Mouse (Mus musculus) adrenal gland, adult 8-10 months (tissue): ENCODE data around the gene Rtl10. TPM values are rescaled to one million over a fixed set of nuclear protein-coding genes. Genes with fewer than 3 reads are reported as not detected.

Source experiments
- DNase-seq: peaks from one replicate; pipeline ENCODE4 v3.0.0; 2022
- total RNA-seq, 4 experiments: library from RNA; stranded (reverse); gene quantifications; 2 replicates each; pipeline ENCODE4 v1.2.4; 2022

The Rtl10 gene
- 1 to 10 TPM; 4.9 to 8.2 (median 5.1) TPM for total RNA-seq

DNA sequence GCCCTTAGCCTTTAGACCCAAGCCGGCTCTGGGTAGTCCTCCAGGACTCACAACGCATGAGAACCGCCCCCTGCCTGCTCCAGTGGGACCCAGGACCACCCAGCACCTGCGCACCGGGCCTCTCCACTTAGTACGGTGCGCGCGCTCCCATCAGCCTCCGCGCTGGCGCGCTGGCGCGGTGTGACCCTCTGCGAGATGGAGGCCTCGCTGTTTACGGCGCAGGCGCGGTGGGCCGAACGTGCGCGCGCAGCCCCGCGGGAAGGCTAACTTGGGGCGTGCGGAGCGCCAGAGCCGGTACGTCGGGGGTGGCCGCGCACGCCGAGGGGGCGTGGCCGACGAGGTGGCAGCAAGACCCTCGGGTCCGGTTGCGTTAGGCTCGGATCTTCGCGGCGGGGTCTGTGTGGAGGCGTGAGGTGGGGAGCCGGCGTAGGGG, at the start of gene Rtl10, which contains the start of gene Gnb1l:
Gene Rtl10 (plus strand): TSS at position 344 of the 433 bp plus-strand sequence.
Gene Gnb1l (plus strand): TSS at position 156 of the 433 bp plus-strand sequence.
- peak; percentile 91 for DNase-seq

DNA sequence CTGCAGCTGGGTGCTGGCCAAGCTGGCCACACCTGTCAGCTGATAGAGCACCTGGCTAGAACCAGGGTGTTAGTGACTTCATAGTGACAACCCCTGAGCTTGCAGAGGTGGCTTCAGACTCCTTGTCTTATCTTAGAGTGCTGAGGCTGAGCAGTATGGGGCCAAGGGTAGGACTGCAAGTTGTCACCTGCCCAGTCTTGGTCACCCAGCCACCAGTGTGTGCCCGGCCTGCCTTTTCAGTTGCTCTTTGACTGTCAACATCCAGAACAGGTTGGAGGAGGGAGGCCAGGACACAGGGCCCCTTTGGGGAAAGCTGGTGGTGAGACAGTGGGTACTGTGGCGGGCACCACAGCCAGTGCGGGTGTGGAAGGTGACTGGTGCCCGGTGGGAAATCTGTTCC, 49.7 kb upstream of the Rtl10 start:
- DNase-seq = no peak

DNA sequence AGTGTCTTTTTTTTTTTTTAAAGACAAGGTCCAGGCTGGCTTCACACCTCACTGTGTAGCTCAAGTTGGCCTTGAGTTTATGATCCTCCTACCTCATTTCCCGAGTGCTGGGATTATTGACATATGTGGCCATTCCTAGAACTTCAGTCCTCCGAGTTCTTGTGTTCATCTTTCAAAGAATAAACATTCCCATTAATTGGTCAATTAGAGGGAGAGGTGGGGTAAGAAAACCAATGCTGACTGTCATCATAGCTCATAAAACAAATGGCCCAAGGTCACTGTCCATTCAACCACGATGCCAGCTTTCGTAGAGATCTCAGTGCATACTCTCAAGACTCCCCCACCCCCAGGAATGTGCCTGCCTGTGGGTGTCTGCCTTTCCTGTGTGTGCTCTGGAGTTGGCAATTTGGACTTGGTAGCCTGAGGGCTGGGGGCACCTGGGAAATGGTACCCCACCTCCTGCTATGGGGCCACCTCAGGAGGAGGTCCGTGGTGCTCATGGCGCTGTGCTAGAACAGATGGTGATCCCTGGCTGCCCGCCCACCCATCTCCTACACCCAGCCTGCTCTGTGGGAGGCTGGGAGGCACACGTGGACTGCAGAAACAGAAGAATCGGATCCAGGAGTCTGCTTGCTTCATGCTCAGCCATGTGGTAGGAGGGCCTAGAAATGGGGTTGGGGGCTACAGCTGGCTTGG, 47.1 kb upstream of the Rtl10 start:
- DNase-seq = no peak

DNA sequence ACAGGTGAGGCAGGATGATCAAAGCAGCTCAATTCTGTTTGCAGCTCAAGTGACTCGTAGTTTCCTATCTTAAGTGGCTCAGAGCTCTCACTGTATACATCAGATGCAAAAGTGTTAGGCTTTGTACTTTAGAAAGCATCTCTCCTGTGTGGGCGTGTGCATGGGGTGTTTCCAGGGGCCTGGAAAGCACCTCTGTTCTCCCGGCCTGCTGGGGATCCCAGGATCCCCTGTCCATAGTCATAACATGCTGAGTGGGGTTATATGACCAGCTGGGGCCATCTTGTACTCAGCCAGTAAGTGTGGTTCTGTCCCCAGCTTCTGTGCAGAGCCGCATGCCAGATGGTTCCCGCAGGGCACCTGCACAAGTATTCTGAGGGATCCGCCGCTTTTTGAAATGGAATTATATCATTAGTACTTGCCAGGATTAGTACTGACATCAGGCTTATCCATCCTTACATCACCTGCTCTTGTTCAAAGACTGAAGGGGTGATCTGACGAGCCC, 46.3 kb upstream of the Rtl10 start:
- no peak for DNase-seq

DNA sequence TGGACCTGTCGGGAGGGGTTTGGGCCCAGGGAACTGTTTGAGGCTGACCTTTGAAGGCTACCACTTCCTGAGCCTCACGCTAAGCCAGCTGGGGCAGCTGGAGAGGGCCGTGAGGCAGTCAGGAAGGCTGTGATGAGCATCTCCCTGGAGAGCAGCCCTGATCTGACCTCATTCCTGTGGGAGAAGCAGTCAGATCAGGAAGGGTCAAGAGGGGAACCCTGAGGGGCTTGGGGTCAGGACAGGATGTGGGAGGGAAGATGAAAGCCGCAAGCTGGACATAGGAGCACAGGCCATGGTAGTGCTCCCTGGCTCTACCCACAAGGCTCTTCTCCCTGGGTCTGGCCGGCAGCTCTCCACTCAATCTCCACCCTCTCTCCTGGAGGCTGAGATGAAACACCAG, 44.9 kb upstream of the Rtl10 start:
- no peak for DNase-seq

DNA sequence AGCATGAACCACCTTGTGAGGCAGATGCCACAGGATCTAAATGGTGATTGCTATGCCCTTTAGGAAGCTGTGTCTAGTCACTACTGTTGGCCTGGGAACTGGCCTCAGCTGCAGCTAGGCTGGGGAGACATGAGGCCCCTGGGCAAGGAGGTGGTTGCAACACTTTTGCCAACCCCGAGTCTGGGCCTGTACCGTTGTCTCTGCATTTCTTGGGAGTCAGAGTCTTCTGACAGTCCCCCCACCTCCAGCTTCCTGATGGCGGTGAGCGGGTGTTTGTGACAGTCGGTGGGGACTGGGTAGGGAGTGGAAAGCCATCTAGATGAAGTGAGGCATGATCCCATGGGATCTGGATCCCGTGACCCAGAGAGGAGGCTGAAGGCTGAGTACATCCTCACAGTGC, 43.3 kb upstream of the Rtl10 start:
- DNase-seq = no peak

DNA sequence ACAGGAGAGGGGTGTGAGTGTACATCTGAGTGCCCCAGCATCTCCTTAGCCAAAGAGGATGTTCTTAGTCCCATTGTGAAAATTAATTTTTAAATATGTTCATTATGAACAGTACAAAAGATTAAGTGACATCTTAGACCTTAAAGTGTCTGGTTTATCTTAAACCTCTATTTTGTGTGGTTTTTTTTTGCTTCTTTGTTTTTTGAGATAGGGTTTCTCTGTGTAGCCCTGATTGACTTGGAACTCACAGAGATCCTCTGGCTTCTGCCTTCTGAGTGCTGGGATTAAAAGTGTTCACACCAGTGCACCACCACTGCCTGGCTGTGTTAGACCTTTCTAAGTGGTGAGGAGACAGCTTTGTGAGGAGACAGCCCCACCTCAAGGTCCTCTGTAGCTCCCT, 40.0 kb upstream of the Rtl10 start:
- no peak for DNase-seq

DNA sequence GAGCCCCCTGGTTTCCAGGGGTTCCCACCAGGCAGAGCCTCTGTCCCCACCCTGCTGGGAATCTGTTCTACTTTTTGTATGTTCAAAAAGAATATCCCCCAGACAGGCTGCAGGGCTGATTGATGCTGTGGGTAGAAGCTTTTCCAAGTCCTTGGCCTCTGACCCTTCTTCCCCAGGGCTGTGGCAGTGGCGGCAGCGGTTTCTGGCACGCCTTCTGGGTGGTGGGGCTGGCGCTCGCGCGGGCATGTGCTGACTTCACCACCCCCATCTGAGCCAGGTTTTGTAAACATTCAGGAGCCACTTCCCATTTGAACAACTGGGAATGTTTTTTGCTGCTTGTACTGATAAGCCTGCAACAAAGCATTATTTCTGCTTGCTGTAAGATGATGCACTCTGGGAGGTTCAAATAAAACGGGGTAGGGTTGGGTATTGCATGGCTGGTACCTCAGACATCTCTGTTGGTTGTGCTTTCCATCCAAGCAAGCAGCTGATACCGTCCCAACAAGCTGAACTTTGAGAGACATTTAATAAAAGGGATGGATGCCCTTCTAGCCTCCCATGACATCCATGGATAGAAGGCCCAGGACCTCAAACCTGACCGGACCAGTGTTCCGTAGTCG, 39.3 kb upstream of the Rtl10 start:
- no peak for DNase-seq

DNA sequence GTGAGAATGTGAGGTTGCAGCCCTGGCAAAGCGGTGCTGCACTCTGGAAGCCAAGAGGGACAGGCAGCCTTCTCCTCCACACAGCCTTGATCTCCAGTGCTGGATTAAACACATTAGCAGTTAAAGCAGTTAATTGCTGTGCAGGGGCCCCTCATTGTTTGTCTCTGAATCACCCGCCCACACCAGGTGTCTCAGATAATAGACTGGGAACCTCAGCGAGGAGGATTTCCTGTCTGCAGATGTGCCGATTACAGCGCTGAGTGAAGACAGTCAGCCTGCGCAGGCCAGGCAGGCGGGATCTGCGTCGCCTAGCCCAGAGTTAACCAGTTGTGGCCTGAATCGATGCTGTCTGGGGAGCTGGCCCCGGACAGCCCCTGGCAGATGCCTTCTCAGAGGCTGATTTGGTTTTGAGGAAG, 38.7 kb upstream of the Rtl10 start:
- DNase-seq = no peak

DNA sequence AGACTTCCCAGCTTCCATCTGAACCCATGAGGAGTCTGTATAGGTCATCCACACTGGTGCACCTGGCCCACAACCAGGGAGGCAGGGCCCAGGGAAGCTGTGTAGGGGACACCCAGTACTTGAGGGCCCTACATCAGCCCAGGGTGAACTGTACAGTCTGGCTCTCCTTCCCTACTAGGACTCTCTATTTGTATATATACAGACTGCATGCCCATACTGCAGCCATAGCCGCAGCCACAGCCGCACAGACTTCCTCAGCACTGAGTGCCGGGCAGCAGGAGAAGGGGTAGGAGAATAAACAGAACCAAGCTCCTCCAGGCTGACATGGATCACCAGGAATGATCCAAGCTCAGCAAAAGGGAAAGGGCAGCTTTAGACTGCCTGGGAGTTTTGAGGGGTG, 37.9 kb upstream of the Rtl10 start:
- DNase-seq = no peak

DNA sequence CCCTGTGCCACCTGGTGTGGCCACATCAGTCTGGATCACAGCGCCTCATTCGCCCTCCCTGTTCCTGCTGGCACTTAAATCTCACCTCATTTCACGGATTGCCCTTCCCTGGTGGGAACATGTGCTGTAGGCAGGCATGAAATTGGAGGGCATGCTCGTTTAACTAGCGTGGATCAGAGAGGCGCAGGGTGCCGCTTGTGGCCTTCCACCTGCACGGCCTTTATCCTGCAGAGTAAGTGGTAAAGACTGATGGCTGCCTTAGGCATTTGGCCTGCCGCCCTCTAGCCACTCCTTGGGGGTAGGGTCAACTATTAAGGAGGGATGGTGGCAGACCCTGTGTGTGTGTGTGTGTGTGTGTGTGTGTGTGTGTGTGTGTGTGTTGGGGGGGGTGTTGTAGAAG, 36.7 kb upstream of the Rtl10 start:
- no peak for DNase-seq

DNA sequence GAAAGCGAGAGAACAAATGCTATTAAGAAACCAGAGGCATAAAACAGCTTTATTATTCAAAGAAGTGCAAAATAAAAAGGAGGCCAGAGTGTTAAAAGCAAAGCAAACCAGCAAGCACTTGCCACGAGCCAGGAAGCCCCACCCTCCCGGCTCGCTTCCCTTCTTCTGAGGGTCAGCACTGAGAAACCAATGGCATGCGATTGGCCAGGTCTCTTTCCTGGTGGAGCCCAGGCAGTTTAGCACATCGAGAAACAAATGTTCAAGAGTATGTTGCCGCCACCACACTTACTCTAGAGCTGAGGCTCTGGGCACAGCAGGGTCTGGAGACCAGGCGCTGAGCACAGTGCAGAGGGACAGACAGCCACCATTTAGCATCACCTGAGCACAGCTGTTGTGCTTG, 36.1 kb upstream of the Rtl10 start:
- no peak for DNase-seq

DNA sequence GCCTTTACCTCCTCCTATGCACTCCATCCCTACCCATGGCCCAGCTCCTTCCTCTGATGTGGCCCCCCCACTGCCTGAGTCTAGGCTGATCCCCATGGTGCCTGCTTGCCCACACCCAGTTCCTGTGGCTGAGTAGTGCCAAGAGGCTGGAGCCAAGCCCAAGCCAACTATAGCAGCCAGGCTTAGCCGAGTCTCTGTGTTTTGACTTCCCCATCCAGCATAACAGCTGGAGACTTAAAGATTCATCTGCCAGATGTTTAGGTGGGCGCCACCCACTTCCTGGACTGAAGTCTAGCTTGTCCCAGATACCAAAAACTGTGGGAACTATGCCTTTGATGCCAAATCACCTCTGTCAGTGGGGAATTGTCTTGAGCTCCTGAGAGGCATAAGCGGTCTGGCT, 34.4 kb upstream of the Rtl10 start:
- DNase-seq = no peak

DNA sequence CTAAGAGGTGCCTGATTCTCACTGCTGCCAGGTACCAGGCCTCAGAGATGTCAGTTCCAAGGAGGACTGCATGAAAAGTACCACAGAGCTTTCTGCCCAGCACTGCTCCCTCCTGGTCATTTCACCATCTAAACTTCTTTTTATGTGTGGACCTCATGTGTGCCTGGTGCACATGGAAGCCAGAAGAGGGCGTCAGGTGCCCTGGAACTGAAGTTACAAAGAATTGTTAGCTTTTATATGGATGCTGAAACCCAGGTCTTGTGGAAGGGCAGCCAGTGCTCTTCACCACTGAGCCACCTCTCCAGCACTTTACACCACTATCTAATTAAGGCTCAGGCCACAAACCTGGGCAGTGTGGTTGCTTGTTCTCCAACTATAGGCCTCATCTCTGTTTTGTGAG, 27.9 kb upstream of the Rtl10 start:
- DNase-seq = no peak

DNA sequence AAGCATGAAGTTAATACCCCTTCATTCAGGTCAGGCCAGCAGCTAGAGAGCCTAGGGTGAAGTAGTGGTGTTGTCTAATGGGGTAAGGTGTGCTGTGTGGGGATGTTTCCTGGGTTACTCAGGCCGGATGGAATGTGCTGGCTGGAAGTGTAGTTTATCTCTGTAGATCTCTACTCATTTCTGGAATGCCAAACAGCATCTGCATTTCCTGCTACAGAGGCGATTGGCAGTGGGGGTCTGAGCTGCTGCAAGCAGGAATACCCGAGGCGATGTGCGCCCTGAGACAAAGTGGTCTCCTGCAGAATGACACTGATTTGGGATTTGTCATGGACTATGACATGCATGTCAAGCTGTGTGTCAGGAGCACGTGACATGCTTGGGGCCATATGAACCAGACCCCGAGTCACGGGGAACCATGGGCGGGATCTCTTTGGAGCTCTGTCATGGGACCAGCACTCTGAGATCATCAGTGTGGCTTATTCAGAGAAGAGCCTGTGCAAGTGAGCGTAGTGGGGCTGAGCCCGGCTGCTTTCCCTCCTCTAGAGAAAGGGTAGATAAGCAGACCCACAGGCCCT, 27.2 kb upstream of the Rtl10 start:
- no peak for DNase-seq

DNA sequence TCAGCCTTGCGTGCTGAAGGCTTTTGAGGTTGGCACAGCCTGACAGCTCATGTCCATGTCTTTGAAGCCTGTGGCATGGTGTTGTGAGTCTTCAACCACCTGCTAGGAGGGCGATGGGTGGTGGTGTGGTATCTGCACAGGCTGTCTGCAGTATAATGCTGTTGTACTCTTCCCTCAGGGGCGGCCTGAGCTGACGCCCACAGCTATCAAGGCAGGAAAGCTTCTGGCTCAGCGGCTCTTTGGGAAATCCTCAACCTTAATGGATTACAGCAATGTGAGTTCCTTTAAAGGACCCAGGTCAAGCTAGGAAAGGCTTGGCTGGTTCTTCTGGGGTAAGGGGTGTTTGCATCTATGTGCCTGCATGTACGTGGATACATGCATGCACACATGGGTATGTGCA, 26.7 kb upstream of the Rtl10 start:
- DNase-seq = no peak

DNA sequence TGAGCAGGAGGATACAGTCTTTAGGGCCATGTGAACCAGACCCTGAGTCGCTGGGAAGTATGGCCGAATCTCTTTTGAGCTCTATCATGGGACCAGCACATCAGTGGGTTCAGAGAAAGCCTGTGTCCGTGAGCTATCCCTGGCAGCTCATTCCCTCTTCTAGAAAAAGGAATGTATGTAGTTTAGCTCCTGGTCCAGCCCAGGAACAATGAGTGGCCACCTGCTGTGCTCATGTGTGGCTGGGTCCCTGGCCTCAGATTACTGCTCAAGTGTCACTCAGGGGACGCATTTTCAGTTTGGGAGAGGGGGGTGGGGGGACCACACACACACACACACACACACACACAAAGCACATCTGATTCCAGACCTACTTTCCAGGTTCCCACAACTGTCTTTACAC, 26.3 kb upstream of the Rtl10 start:
- DNase-seq = no peak

DNA sequence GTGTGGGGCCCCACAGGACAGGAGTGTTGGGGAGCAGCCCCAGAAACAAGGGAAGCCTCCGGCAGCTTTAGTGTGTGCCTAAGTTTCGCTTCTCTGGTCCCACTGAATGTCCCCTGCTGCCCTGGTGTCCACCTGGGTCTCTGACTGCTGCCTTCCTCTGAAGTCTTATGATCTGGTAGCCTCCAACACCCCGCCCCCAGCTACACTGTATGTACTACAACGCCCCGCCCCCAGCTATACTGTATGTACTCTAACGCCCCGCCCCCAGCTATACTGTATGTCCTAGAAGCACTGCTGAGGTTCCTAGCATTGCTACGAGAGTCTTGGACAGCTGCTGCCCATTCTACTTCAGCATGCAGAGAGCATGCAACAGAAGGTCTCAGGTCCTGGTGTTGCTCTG, 25.7 kb upstream of the Rtl10 start:
- no peak for DNase-seq

DNA sequence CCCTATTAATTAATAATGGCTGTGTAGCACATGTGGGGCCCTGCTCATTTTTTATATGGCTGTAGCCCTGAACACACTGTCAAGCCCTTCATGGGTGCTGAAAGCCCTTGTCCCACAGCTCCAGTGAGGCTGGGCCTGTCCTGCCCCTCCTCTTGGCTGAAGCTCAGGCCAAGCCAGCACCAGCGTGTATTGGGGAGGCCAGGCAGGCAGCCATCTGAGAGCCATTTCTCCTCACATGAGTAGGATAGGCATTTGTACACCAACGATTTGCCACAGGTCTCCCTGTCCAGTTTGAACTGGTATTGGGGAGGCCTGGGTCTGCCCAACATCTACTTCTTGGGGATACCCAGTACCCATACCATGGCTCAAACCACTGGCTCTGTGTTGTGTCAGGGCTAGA, 24.7 kb upstream of the Rtl10 start:
- DNase-seq = no peak

DNA sequence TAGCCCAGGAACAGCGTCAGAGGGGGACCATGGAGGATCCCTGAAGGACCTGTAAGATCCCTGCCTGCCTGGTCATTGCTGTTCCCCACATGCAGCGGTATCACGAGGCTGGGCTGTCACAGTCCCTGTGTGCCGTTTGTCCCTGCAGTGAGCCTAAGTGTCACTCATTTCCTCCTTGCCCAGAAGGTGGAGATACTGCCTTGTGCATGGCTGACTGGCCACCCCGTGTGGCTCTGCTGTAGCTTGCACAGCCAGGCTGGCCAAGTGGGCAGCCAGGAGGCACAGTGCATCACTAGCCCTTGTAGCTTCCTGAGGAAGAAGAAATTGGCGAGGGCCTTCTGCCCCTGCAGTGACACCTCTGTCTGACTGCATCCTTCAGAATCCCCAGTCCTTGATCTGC, 20.7 kb upstream of the Rtl10 start:
- DNase-seq = no peak

DNA sequence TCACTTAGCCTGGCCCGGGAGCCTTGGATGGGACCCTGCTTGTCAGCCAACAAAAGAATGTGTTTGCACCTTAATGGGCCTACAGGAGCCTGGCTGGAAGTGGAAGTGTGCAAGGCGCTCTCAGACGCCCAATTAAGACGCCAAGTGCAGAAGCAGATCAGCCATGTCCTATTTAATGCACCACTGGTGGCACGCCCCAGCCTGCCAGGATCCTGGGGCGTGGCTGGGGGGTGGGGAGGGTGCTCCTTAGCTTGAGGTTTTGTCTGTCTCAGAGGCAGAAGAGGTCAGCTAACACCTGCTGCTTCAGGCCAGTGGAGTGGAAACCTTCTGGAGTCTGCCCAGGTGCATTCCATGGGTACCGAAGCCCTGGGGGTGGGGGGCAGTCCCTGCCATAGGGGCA, 19.0 kb upstream of the Rtl10 start:
- no peak for DNase-seq

DNA sequence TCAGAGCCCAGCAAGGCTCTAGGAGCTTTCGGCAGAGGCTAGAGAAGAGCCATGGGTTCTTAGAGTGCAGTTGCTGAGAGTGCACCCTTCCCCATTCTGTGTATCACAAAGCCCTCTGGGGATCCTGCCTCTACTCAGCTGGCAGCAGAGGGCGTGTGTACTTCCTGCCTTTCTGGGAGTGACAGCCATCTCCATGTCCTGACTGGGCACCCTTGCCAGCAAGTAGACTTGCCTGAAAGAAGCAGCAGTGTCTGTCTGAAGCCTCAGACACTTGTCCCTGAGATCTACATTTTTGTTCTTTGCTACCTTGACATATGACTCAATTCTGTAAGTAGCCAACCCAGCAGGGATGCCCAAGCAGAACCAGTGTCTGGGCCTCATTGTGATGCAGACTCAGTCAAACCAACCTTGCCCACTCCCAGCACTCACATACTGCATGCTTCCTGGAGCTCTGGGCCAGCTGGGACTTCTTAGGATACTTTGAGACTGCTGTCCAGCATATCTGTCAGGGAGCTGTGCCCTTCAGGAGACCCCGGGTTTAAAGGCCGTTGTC, 17.7 kb upstream of the Rtl10 start:
- peak; percentile 26 for DNase-seq

DNA sequence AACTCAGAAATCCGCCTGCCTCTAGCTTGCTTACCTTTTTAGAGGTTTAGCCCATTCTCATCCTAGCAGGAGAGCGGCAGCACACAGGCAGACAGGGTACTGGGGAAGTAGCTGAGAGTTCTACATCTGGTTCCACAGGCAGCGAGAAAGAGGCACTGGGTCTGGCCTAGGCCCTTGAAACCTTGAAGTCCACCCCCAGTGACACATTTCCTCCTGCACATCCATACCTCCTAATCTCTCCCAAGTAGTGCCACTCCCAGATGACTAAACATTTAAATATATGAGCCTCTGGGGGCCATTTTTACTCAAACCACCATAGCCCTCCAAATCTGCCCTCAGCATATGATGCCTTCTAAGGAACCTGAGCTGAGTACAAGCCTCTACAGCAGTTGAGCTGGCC, 16.3 kb upstream of the Rtl10 start:
- DNase-seq = no peak

DNA sequence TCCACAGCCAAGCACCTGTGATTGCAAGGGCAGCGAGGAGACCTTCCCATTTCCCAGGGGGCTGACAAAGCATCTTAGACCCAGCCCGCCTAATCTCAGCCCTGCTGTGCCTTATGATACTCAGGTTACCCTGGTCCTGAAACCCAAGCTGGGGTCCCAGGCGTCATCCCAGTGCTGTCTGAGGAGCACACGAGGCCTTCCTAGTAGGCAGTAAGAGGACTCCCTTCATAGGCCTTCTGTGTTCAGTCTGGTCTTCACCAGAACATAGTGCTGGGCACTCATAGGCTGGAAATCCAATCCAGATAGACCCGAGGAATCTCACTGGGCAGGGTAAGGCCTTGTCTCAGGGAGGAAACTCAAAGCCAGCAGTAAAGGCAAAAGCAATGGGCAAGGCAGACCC, 14.9 kb upstream of the Rtl10 start:
- DNase-seq = no peak
